Mouse (Mus musculus): Measurements from ENCODE around the gene Olfr159.
"Not testable (repeated sequence)": the region's sequence is repeated elsewhere in the genome, so short reads cannot be mapped to it uniquely, and the experiment has no call there.

The Olfr159 gene

GRCm38 (mm10) chr4:43770909-43771308 lies at the start of gene Olfr159:
TSS of gene Olfr159 (minus strand) at chr4:43771009.
- in situ Hi-C loops (cut with MboI, MseI), result no loop called here

GRCm38 (mm10) chr4:43798936-43799335 lies 28.1 kb upstream of the Olfr159 start:
- in situ Hi-C loops (cut with MboI, MseI), result no loop called here

GRCm38 (mm10) chr4:43795844-43796243 lies 25.0 kb upstream of the Olfr159 start:
- in situ Hi-C loops (cut with MboI, MseI), result not testable (repeated sequence)

- in situ Hi-C loops (cut with MboI, MseI), result no loop called here
Observed at GRCm38 (mm10) chr4:43795296-43795695, 24.5 kb upstream of the Olfr159 start.

- in situ Hi-C loops (cut with MboI, MseI), result no loop called here
Observed at GRCm38 (mm10) chr4:43772304-43772703, 1.5 kb upstream of the Olfr159 start.

GRCm38 (mm10) chr4:43771626-43772025 lies 817 bp upstream of the Olfr159 start:
- in situ Hi-C loops (cut with MboI, MseI), result no loop called here

GRCm38 (mm10) chr4:43769374-43769773 lies 1.4 kb downstream of the Olfr159 start:
- in situ Hi-C loops (cut with MboI, MseI), result loop anchor here in 1 of 2 experiments (5.0 kb wide), 1 partner anchor 88 kb away; no protein-coding TSS in a partner anchor

GRCm38 (mm10) chr4:43768341-43768740 lies 2.5 kb downstream of the Olfr159 start:
- in situ Hi-C loops (cut with MboI, MseI), result loop anchor here in 1 of 2 experiments (5.0 kb wide), 1 partner anchor 89 kb away; no protein-coding TSS in a partner anchor

GRCm38 (mm10) chr4:43763410-43763809 lies 7.4 kb downstream of the Olfr159 start:
- in situ Hi-C loops (cut with MboI, MseI), result no loop called here

- in situ Hi-C loops (cut with MboI, MseI), result no loop called here
Observed at GRCm38 (mm10) chr4:43761336-43761735, 9.5 kb downstream of the Olfr159 start.

GRCm38 (mm10) chr4:43760460-43760859 lies 10.3 kb downstream of the Olfr159 start:
- in situ Hi-C loops (cut with MboI, MseI), result no loop called here

GRCm38 (mm10) chr4:43759571-43760418 lies 11.0 kb downstream of the Olfr159 start:
- in situ Hi-C loops (cut with MboI, MseI), result no loop called here

- in situ Hi-C loops (cut with MboI, MseI), result no loop called here
Observed at GRCm38 (mm10) chr4:43757213-43757612, 13.6 kb downstream of the Olfr159 start.

- in situ Hi-C loops (cut with MboI, MseI), result no loop called here
Observed at GRCm38 (mm10) chr4:43745187-43745586, 25.6 kb downstream of the Olfr159 start.

GRCm38 (mm10) chr4:43743099-43743498 lies 27.7 kb downstream of the Olfr159 start:
- in situ Hi-C loops (cut with MboI, MseI), result no loop called here

GRCm38 (mm10) chr4:43742637-43743036 lies 28.2 kb downstream of the Olfr159 start:
- in situ Hi-C loops (cut with MboI, MseI), result no loop called here

GRCm38 (mm10) chr4:43741526-43741925 lies 29.3 kb downstream of the Olfr159 start:
- in situ Hi-C loops (cut with MboI, MseI), result no loop called here

GRCm38 (mm10) chr4:43738989-43739674 lies 31.7 kb downstream of the Olfr159 start:
- in situ Hi-C loops (cut with MboI, MseI), result no loop called here

- in situ Hi-C loops (cut with MboI, MseI), result no loop called here
Observed at GRCm38 (mm10) chr4:43737144-43737543, 33.7 kb downstream of the Olfr159 start.

GRCm38 (mm10) chr4:43733186-43733585 lies 37.6 kb downstream of the Olfr159 start:
- in situ Hi-C loops (cut with MboI, MseI), result no loop called here

GRCm38 (mm10) chr4:43732171-43732570 lies 38.6 kb downstream of the Olfr159 start:
- in situ Hi-C loops (cut with MboI, MseI), result no loop called here

GRCm38 (mm10) chr4:43730750-43731297 lies 40.0 kb downstream of the Olfr159 start:
- in situ Hi-C loops (cut with MboI, MseI), result no loop called here
